Mouse (Mus musculus) neutrophil, adult 65 days (primary cell): Measurements from ENCODE around the gene Gm13199. TPM values are rescaled to one million over a fixed set of nuclear protein-coding genes. Genes with fewer than 3 reads are reported as not detected.

Source experiments
- total RNA-seq: library from RNA; stranded (reverse); gene quantifications from 2 replicates; pipeline ENCODE4 v1.2.4, GENCODE M21; 2023

Gene Gm13199
- total RNA-seq: 0.95 TPM in 1 of 2 replicates, not detected in the other

DNA sequence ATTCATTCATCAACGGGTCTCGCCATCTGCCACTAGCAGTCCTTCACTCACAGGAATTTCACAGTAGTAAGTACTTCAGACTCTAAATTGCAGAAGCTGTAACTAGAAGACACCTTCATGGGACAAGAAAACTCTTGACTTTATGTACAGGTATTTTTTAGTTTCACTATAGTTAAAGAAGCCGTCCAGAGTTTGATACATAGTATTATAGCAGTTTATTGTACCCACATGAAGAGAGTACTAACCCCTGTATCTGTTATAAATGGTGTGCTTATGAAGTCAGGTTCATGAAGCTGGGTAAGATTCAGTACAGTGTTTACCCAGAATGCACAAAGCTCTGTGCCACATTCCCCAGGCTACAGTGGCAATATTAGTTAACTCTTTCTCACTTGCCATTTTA, at the start of gene Gm13199:
Gene Gm13199 (minus strand): TSS at position 101 of the 400 bp plus-strand sequence.

DNA sequence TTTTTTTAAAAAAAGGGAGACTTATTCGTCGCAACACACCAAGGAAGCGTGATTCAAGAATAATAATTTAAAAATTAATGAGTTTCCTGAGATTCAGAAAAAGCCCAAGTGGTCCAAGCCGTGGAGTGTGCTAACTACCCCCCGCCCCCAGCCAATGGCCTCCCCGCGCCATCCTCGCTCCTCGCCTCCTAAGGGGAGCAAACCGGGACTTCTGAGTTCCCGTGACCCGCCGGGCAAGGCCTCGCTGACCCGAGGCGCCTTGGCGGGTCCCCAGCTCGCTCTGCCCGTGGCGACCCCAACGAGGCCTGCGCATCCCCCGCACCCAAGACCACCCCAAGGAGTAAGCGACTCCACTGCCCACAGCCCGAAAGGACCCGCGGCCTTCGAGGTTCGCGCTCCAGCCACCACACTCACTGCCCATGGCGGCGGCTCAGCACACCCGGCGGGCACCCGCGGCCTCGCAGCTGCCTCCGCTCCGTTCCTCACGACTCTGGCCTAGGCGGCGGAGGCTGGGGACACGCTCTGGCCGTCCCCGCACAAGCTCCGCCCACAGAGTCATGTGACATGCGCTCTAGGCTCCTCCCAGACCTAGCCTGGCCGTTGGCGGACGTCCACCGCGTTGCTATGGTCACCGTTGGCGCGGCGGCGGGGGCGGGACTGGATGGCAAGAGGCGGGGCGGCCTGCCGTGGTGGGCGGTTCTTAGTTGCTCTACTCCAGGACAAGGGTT, 32.3 kb upstream of the Gm13199 start, which contains the start of gene Sec61a2:
Gene Sec61a2 (minus strand): TSS at position 590 of the 728 bp plus-strand sequence.

DNA sequence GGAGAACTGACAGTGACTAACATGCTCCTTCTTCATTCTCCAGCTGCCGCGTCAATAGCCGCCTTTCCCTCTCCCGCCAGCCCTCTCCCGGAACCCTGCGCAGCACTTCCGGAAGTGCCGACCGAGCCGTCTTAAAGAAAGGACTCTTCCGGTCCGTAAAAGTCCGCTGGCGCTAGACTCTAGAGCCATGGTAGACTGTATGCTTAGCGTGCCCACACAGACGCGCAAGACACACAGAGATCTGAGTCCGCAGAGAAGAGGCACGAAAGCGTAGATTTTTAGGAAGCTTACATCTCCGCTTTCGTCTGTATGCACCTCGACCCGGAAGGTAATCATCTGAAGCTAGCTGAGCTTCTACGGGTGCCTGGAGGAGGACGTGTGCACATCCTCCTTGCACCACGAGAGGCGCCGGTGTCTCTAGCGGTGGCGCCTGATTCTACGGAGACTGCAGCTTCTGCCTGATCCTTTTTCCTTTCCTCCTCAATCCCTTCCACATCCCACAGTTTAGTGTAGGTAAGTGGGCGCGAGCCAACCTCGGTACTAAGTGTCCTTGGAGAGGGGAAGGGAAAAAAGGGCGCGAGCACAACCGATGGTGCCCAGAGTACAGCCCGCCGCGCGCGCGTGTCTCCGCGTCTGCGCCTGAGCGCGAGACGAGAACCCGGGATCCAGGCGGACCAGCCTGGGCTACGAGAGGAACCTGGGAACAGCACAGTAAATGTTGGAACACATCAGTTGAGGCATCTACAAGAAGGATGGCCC, 17.7 kb downstream of the Gm13199 start, which contains the start of the genes Nudt5 and Cdc123:
Gene Nudt5 (plus strand): TSS at position 147 of the 759 bp plus-strand sequence.
Gene Cdc123 (minus strand): TSS at position 292 of the 759 bp plus-strand sequence.

Other genes starting within 250 kb of the Gm13199 start
- gene Camk1d, start 148.4 kb downstream of the Gm13199 start, total RNA-seq: 64.1 and 113 TPM in 2 replicates
- 8.3 and 10.8 TPM in 2 replicates for gene Nudt5, start 17.9 kb downstream of the Gm13199 start, total RNA-seq
- gene Cdc123, start 17.8 kb downstream of the Gm13199 start, total RNA-seq: 51.6 and 67.8 TPM in 2 replicates
- 12.6 and 13.1 TPM in 2 replicates for gene Sec61a2, start 32.5 kb upstream of the Gm13199 start, total RNA-seq
- 0.09 and 0.25 TPM in 2 replicates for gene Dhtkd1, start 79.9 kb upstream of the Gm13199 start, total RNA-seq
- gene Upf2, start 88.5 kb upstream of the Gm13199 start, total RNA-seq: 44.7 and 54.4 TPM in 2 replicates